ENCODE assay signal across 8 mouse cellular contexts in genomic region chr11:70000396-70000898, GRCm38 (mm10). TPM values are rescaled to one million over a fixed set of nuclear protein-coding genes. Genes with fewer than 3 reads are reported as not detected.
DNase-seq lines count a peak whose midpoint lies in the region; ATAC-seq and TF ChIP-seq lines count a peak whose summit lies in the region.

TSS of gene Dvl2 (plus strand) at chr11:70000595.

- peak within 1 kb of the TSS; percentile 86 for H3K9ac ChIP-seq in forebrain, embryonic 13.5 days
- H3K9ac ChIP-seq in lung, embryonic 14.5 days: peak within 1 kb of the TSS; percentile 67

- peaks cover 38% of the 10 kb centered on the region for H3K36me3 ChIP-seq in forebrain, embryonic 13.5 days (ENCODE audit: poor library complexity, severe bottlenecking)
- H3K36me3 ChIP-seq in lung, embryonic 14.5 days (ENCODE audit: insufficient read depth): peaks cover 32% of the 10 kb centered on the region
- H3K36me3 ChIP-seq in thymus, adult 2 months (ENCODE audit: control insufficient read depth, insufficient read depth, low read length): peaks cover 17% of the 10 kb centered on the region

- under 1% methylated on average over 48 of the region's 48 CpGs for WGBS in forebrain, embryonic 13.5 days
- under 1% methylated on average over 48 of the region's 48 CpGs for WGBS in lung, embryonic 14.5 days
- under 1% methylated on average over 48 of the region's 48 CpGs for WGBS in olfactory bulb, adult 2 months
- WGBS in thymus, adult 2 months: under 1% methylated on average over 48 of the region's 48 CpGs

- peak within 1 kb of the TSS; percentile 95 for H3K27ac ChIP-seq in forebrain, embryonic 13.5 days
- peak within 1 kb of the TSS; percentile 90 for H3K27ac ChIP-seq in lung, embryonic 14.5 days (ENCODE audit: low read depth)
- H3K27ac ChIP-seq in olfactory bulb, adult 2 months (ENCODE audit: insufficient read depth, low read depth, low read length): peak within 1 kb of the TSS; percentile 81
- H3K27ac ChIP-seq in thymus, adult 2 months (ENCODE audit: control insufficient read depth, insufficient read depth, low read length): peak within 1 kb of the TSS; percentile 14; the same call in 1 of the 2 replicates

- peak within 1 kb of the TSS; percentile 88 for H3K4me2 ChIP-seq in forebrain, embryonic 13.5 days
- H3K4me2 ChIP-seq in lung, embryonic 14.5 days: peak within 1 kb of the TSS; percentile 76

- peaks cover 53% of the 10 kb centered on the region for H3K4me1 ChIP-seq in forebrain, embryonic 13.5 days
- H3K4me1 ChIP-seq in lung, embryonic 14.5 days (ENCODE audit: insufficient read depth): peaks cover 18% of the 10 kb centered on the region
- H3K4me1 ChIP-seq in olfactory bulb, adult 2 months (ENCODE audit: control insufficient read depth, insufficient read depth, low read length): peaks cover 17% of the 10 kb centered on the region
- H3K4me1 ChIP-seq in thymus, adult 2 months (replicated peaks; ENCODE audit: control insufficient read depth, insufficient read depth, low read length): peaks cover 16% of the 10 kb centered on the region

- intact Hi-C loops in heart, postnatal 10 days (cut with DNase I): no loop called here

- peak; percentile 99 for DNase-seq in ES-CJ7 (ENCODE audit: low read depth, low spot score)
- DNase-seq in heart, postnatal 10 days: peak; percentile 90 to 93
- DNase-seq in layer of hippocampus, adult 18-20 months (ENCODE audit: low spot score in 2 of 2): peak; percentile 84 to 94
- peak; percentile 97 for DNase-seq in lung, embryonic 14.5 days
- DNase-seq in thymus, adult 2 months: peak; percentile 85

- TF ChIP-seq POLR2A in olfactory bulb, adult 2 months (IDR thresholded peaks at IDR 0.05; ENCODE audit: insufficient read depth, low read depth, low read length): peak; percentile 75
- TF ChIP-seq POLR2A in thymus, adult 2 months (IDR thresholded peaks at IDR 0.05; ENCODE audit: control insufficient read depth, extremely low read depth, insufficient read depth, low read length, poor library complexity): peak; percentile 28; the same call in 1 of the 2 replicates

- H3K9me3 ChIP-seq in forebrain, embryonic 13.5 days (replicated peaks): no peaks in the 10 kb centered on the region
- H3K9me3 ChIP-seq in lung, embryonic 14.5 days (ENCODE audit: low read depth, low read length): no peaks in the 10 kb centered on the region

- TF ChIP-seq CTCF in lung, embryonic 14.5 days (IDR thresholded peaks at IDR 0.05; ENCODE audit: low read depth): no peak
- TF ChIP-seq CTCF in olfactory bulb, adult 2 months (IDR thresholded peaks at IDR 0.05; ENCODE audit: insufficient read depth, low read depth, low read length): no peak
- no peak; the same call in 1 of the 2 replicates for TF ChIP-seq CTCF in thymus, adult 2 months (IDR thresholded peaks at IDR 0.05; ENCODE audit: borderline replicate concordance, control insufficient read depth, extremely low read depth, insufficient read depth, low read length, poor library complexity)

- peak within 1 kb of the TSS; percentile 69 for H3K4me3 ChIP-seq in forebrain, embryonic 13.5 days
- peak within 1 kb of the TSS; percentile 67 for H3K4me3 ChIP-seq in lung, embryonic 14.5 days (ENCODE audit: low read depth, low read length)
- peak within 1 kb of the TSS; percentile 85 for H3K4me3 ChIP-seq in olfactory bulb, adult 2 months (ENCODE audit: insufficient read depth, low read depth, low read length)
- peak within 1 kb of the TSS; percentile 59 for H3K4me3 ChIP-seq in thymus, adult 2 months (ENCODE audit: control insufficient read depth, insufficient read depth, low read length)

- ATAC-seq in cerebellum, adult (ENCODE audit: insufficient number of reproducible peaks, low FRiP score, low TSS enrichment): peak; percentile 27; the same call in 1 of the 2 replicates
- ATAC-seq in forebrain, embryonic 13.5 days: peak; percentile 67
- ATAC-seq in lung, embryonic 14.5 days (ENCODE audit: insufficient read depth): peak; percentile 55

- no peaks in the 10 kb centered on the region for H3K27me3 ChIP-seq in forebrain, embryonic 13.5 days
- no peaks in the 10 kb centered on the region for H3K27me3 ChIP-seq in lung, embryonic 14.5 days (ENCODE audit: insufficient read depth, low read length)
- no peaks in the 10 kb centered on the region for H3K27me3 ChIP-seq in thymus, adult 2 months (ENCODE audit: control insufficient read depth, insufficient read depth, low read length)

RNA-seq across cellular contexts. Expression of gene Dvl2, which starts in this region (rescaled TPM):
- 31.8 and 35.4 TPM in 2 replicates for polyA plus RNA-seq in forebrain, embryonic 13.5 days (2015; fragmentation: Nextera tagmentation; extraction: Ambion mirVana)
- total RNA-seq in heart, postnatal 10 days (2021): 10 to 100 TPM in 1 of 2 experiments, 1 to 10 TPM in 1; 8.6 to 11.8 TPM
- 10 to 100 TPM; 33.0 to 38.7 TPM for total RNA-seq in layer of hippocampus, adult 18-20 months (2021)
- 36.2 and 40.8 TPM in 2 replicates for polyA plus RNA-seq in lung, embryonic 14.5 days (2014; fragmentation: Nextera tagmentation; extraction: Ambion mirVana)
- not detected in 2 replicates for polyA plus RNA-seq in olfactory bulb, adult 2 months (2012; ENCODE audit: insufficient read depth, insufficient read length, low replicate concordance, missing spikeins)
- polyA plus RNA-seq in thymus, adult 2 months (2012; rRNA removed): 52.4 and 55.7 TPM in 2 replicates

Comparison
In these comparisons a context has a peak if more than half of its experiments do, and no peak if none do; other contexts are left out.
1. Peak in every context shown above with its lines: DNase-seq, ATAC-seq, H3K4me3 ChIP-seq and H3K27ac ChIP-seq.
2. H3K27ac ChIP-seq: peak in every context shown above with its lines; median percentile 95 in forebrain, embryonic 13.5 days; 90 in lung, embryonic 14.5 days; 81 in olfactory bulb, adult 2 months; 14 in thymus, adult 2 months.